Mouse (Mus musculus) kidney, adult 2 months (tissue): ENCODE measurements at regions not wholly inside any gene's neighbourhood (a gene's known extent, or its start where the extent isn't known, plus 50 kb on each side); places are given as distances from the start of the nearest gene placed in this dataset.

Source experiments
- CTCF ChIP-seq: fragments of 200-500 bp; conservative IDR thresholded peaks from 2 replicates; pipeline ENCODE4 v1.5.1; 2011; ENCODE audit warnings: low read depth, mild to moderate bottlenecking, control low read depth, low read length, moderate library complexity, mixed read lengths; ENCODE audit not compliant: insufficient read depth, insufficient read length
- POLR2A ChIP-seq: fragments of 200-500 bp; IDR thresholded peaks from one replicate; pipeline ENCODE4 v1.6.1; 2011; ENCODE audit warnings: low read depth, low read length, control low read depth

DNA sequence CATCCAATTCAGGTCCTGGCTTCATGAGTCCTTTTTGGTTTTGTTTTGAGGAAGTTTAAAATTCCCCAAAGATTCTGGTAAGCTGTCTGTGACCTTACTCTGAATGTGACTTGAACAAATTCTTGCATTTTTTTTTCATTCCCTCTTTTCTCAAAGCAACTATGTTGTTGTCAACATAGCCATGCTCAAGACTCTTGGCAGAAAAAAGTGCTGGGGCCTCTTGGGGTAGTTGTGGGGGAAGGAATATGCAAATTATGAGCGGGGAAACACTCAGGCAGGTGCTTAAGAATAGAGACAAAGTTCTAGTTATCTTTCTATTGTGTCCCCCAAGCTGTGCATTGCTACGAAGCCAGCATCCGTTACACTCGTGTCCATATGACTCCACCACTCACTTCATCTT, 99.2 kb downstream of the Hs3st3b1 start:
- no peak for TF ChIP-seq CTCF
- TF ChIP-seq POLR2A, result no peak
